Mouse (Mus musculus): Measurements from ENCODE around the gene Ptpro.

DNA sequence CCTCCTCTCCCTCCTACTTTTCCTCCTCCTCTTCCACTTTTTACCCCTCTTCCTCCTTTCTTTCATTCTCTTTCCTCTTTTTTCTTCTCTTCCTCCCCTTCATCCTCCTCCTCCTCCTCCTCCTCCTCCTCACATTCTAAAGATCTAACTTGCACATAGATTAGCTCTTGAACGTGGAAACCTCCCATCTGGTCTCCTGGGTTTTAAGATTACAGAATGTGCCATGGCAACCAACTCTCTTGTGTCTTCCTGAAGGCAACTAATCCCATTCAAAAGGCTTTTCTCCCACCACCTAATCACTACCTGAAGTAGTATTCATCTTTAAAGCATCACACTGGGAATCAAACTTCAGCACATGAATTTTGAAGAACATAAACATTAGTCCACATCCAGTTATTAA lies 67.5 kb downstream of the Ptpro start:
- TF ChIP-seq EP300 (IDR thresholded peaks at IDR 0.05; ENCODE audit: low read length) = no peak
- TF ChIP-seq MAX (IDR thresholded peaks at IDR 0.05; ENCODE audit: low read length) = no peak
- no peak for TF ChIP-seq USF1 (IDR thresholded peaks at IDR 0.05; ENCODE audit: low read depth, low read length)
- no peak for TF ChIP-seq CHD2 (IDR thresholded peaks at IDR 0.05; ENCODE audit: low read length)
- no peak for TF ChIP-seq CTCF (conservative IDR thresholded peaks at IDR 0.05 in 1 of 2, IDR thresholded peaks at IDR 0.05 in 1 of 2; ENCODE audit: low read depth in 2 of 2, low read length in 2 of 2)
- TF ChIP-seq POLR2AphosphoS2 (IDR thresholded peaks at IDR 0.05; ENCODE audit: low read depth, low read length) = no peak
